Mouse (Mus musculus) cortical plate, adult 2 months (tissue): ENCODE measurements around the gene Zc3h12d. TPM values are rescaled to one million over a fixed set of nuclear protein-coding genes. Genes with fewer than 3 reads are reported as not detected.

Experiments
- H3K27ac ChIP-seq: fragments of 200-500 bp; 2 replicates; pipeline ENCODE4 v1.5.1; 2012; ENCODE audit warnings: low read length, control low read depth, inconsistent platforms; ENCODE audit not compliant: insufficient read depth
- H3K4me1 ChIP-seq: fragments of 200-500 bp; 2 replicates; pipeline ENCODE4 v1.6.1; 2011; ENCODE audit warnings: low read length; ENCODE audit not compliant: control insufficient read depth, insufficient read depth
- H3K4me3 ChIP-seq: fragments of 200-500 bp; 2 replicates; pipeline ENCODE4 v1.5.1; 2011; ENCODE audit warnings: mild to moderate bottlenecking, low read length, control low read depth; ENCODE audit not compliant: insufficient read depth
- CTCF ChIP-seq: fragments of 200-500 bp; IDR thresholded peaks from 2 replicates; pipeline ENCODE4 v1.5.1; 2011; ENCODE audit warnings: mild to moderate bottlenecking, control low read depth, low read length; ENCODE audit not compliant: insufficient read depth; ENCODE audit errors: extremely low read depth
- POLR2A ChIP-seq: fragments of 200-500 bp; IDR thresholded peaks from 2 replicates; pipeline ENCODE4 v1.6.1; 2011; ENCODE audit warnings: mild to moderate bottlenecking, low read length, control low read depth; ENCODE audit not compliant: insufficient read depth; ENCODE audit errors: extremely low read depth
- polyA plus RNA-seq: library from polyadenylated mRNA; depleted of rRNA; stranded (reverse); fragments of >200 nt; gene quantifications from 2 replicates; pipeline ENCODE4 v1.2.3, GENCODE M21; 2012

Gene Zc3h12d
- polyA plus RNA-seq, 1 experiment: 0.02 TPM

GRCm38 (mm10) chr10:7838036-7838435 is 5.8 kb downstream of the Zc3h12d start:
- Histone ChIP-seq H3K27ac (no peak overlapping the region), H3K4me1 (no peaks in the 10 kb centered on the region), H3K4me3 (no peak overlapping the region)
- TF ChIP-seq POLR2A: no peak
- no peak for TF ChIP-seq CTCF

- H3K4me3 ChIP-seq: no peak overlapping the region
- no peak overlapping the region for H3K27ac ChIP-seq
- no peak for TF ChIP-seq CTCF
- no peak for TF ChIP-seq POLR2A
These were observed 6.7 kb downstream of the Zc3h12d start for GRCm38 (mm10) chr10:7838874-7839421.

GRCm38 (mm10) chr10:7839551-7840352 is 7.5 kb downstream of the Zc3h12d start:
- no peak overlapping the region for H3K4me3 ChIP-seq
- TF ChIP-seq CTCF (no peak), POLR2A (no peak)

More at GRCm38 (mm10) chr10:7838874-7839421, 6.7 kb downstream of the Zc3h12d start:
- no peaks in the 10 kb centered on the region for H3K4me1 ChIP-seq

GRCm38 (mm10) chr10:7840353-7840733 is 8.1 kb downstream of the Zc3h12d start:
- H3K27ac ChIP-seq: no peak overlapping the region
- no peak for TF ChIP-seq POLR2A
- no peak for TF ChIP-seq CTCF
- H3K4me1 ChIP-seq: no peaks in the 10 kb centered on the region
- no peak overlapping the region for H3K4me3 ChIP-seq

More at GRCm38 (mm10) chr10:7839551-7840352, 7.5 kb downstream of the Zc3h12d start:
- Histone ChIP-seq H3K4me1 (no peaks in the 10 kb centered on the region), H3K27ac (no peak overlapping the region)

- Histone ChIP-seq H3K4me1 (no peaks in the 10 kb centered on the region), H3K27ac (no peak overlapping the region), H3K4me3 (no peak overlapping the region)
- TF ChIP-seq POLR2A (no peak), CTCF (no peak)
These were observed 8.5 kb downstream of the Zc3h12d start for GRCm38 (mm10) chr10:7840785-7841184.

- Histone ChIP-seq H3K4me3 (no peak overlapping the region), H3K27ac (no peak overlapping the region), H3K4me1 (no peaks in the 10 kb centered on the region)
- TF ChIP-seq CTCF (no peak), POLR2A (no peak)
These were observed 9.4 kb downstream of the Zc3h12d start for GRCm38 (mm10) chr10:7841571-7842080.

GRCm38 (mm10) chr10:7843181-7843580 is 10.9 kb downstream of the Zc3h12d start:
- no peak for TF ChIP-seq CTCF
- no peak for TF ChIP-seq POLR2A
- Histone ChIP-seq H3K4me1 (no peaks in the 10 kb centered on the region), H3K4me3 (no peak overlapping the region), H3K27ac (no peak overlapping the region)

- TF ChIP-seq CTCF: no peak
- TF ChIP-seq POLR2A: no peak
- Histone ChIP-seq H3K4me3 (no peak overlapping the region), H3K27ac (no peak overlapping the region), H3K4me1 (no peaks in the 10 kb centered on the region)
These were observed 11.9 kb downstream of the Zc3h12d start for GRCm38 (mm10) chr10:7844161-7844560.

GRCm38 (mm10) chr10:7845136-7845535 is 12.9 kb downstream of the Zc3h12d start:
- Histone ChIP-seq H3K4me1 (no peaks in the 10 kb centered on the region), H3K27ac (no peak overlapping the region), H3K4me3 (no peak overlapping the region)
- no peak for TF ChIP-seq CTCF
- no peak for TF ChIP-seq POLR2A

GRCm38 (mm10) chr10:7845991-7846390 is 13.7 kb downstream of the Zc3h12d start:
- no peak for TF ChIP-seq CTCF
- no peak for TF ChIP-seq POLR2A
- no peaks in the 10 kb centered on the region for H3K4me1 ChIP-seq
- H3K4me3 ChIP-seq: no peak overlapping the region
- H3K27ac ChIP-seq: no peak overlapping the region
